Comparison of ENCODE assay signal across 8 mouse cellular contexts in the genomic region with DNA sequence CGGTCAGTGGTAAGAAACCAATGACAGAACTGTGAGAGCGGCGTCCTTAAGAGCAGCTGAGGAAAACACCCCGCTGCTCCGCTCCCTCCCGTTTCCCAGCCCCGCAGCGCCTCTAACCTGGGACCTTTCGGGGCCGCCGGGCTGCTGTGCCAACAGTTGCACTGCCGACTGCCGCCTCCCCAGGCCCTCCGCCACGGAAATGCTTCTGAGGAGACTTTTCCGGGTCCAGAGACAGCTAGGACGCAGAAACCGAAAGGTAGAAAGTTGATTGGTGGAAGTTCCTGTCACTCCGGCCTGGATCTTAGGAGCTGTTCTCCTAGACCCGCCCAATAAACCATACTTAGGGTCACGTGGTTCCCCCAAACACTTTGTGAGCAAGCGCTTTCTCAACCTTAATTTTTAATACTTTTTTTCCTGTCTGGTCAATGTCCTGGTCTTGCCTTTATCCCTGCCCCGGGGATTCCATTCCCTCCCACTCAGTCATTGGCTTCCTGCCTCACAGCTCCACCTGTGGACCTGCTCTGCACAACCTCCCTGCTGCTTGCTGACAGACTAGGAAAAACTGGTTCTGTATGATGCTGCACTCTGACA. TPM values are rescaled to one million over a fixed set of nuclear protein-coding genes. Genes with fewer than 3 reads are reported as not detected.
DNase-seq lines count a peak whose midpoint lies in the region; ATAC-seq lines count a peak whose summit lies in the region.
"Not testable (repeated sequence)": the region's sequence is repeated elsewhere in the genome, so short reads cannot be mapped to it uniquely, and the experiment has no call there.

Zfp994 (minus strand) TSS at position 195 of the 591 bp plus-strand sequence.

- under 1% methylated on average over 23 of the region's 23 CpGs for WGBS in forebrain, embryonic 14.5 days
- WGBS in neural tube, embryonic 15.5 days: under 1% methylated on average over 23 of the region's 23 CpGs

- not testable (repeated sequence) for H3K36me3 ChIP-seq in forebrain, embryonic 14.5 days (ENCODE audit: control insufficient read depth, insufficient read depth, low read length); neural tube, embryonic 15.5 days

- peak within 1 kb of the TSS; percentile 52 for H3K4me2 ChIP-seq in forebrain, embryonic 14.5 days (ENCODE audit: low read length)
- H3K4me2 ChIP-seq in neural tube, embryonic 15.5 days: peak within 1 kb of the TSS; percentile 61

- H3K4me3 ChIP-seq in forebrain, embryonic 14.5 days (ENCODE audit: low read depth, low read length): peak within 1 kb of the TSS; percentile 47
- peak within 1 kb of the TSS; percentile 68 for H3K4me3 ChIP-seq in neural tube, embryonic 15.5 days (replicated peaks)

- not testable (repeated sequence) for H3K4me1 ChIP-seq in forebrain, embryonic 14.5 days (ENCODE audit: control insufficient read depth, insufficient read depth, low read length); neural tube, embryonic 15.5 days

- H3K27me3 ChIP-seq in forebrain, embryonic 14.5 days (replicated peaks; ENCODE audit: control insufficient read depth, insufficient read depth, low read length); neural tube, embryonic 15.5 days (replicated peaks): not testable (repeated sequence)

- peak; percentile 100 for ATAC-seq in forebrain, embryonic 14.5 days
- peak; percentile 99 for ATAC-seq in neural tube, embryonic 15.5 days (ENCODE audit: low FRiP score)

- H3K9me3 ChIP-seq in forebrain, embryonic 14.5 days (replicated peaks; ENCODE audit: control insufficient read depth, low read length); neural tube, embryonic 15.5 days (replicated peaks): not testable (repeated sequence)

- peak within 1 kb of the TSS; percentile 65 for H3K9ac ChIP-seq in forebrain, embryonic 14.5 days (ENCODE audit: low read length)
- H3K9ac ChIP-seq in neural tube, embryonic 15.5 days (replicated peaks): peak within 1 kb of the TSS; percentile 69

- intact Hi-C loops in heart, postnatal 14 days (cut with DNase I): loop anchor here (5.0 to 10.0 kb wide), 2 partner anchors 92 to 199 kb away; partner anchors contain the start of gene Zfp946

- 0 out of 2 replicates have a peak within 1 kb of the TSS, but pooled peaks have one; percentile 27 for H3K27ac ChIP-seq in forebrain, embryonic 14.5 days (ENCODE audit: low read depth, low read length)
- H3K27ac ChIP-seq in neural tube, embryonic 15.5 days (replicated peaks): peak within 1 kb of the TSS; percentile 81

- DNase-seq in ES-CJ7 (ENCODE audit: low read depth, low spot score): peak; percentile 94
- DNase-seq in cerebellum, adult 11 months: peak; percentile 90
- DNase-seq in forebrain, embryonic 14.5 days (ENCODE audit: low spot score): peak; percentile 99
- peak; percentile 88 to 92 for DNase-seq in heart, postnatal 14 days
- peak; percentile 98 for DNase-seq in layer of hippocampus, adult 11-12 months (ENCODE audit: low spot score)
- DNase-seq in lung, adult 18-20 months: peak; percentile 94 to 97
- peak; percentile 91 for DNase-seq in testis, postnatal 14 days (ENCODE audit: low spot score)

RNA-seq across cellular contexts. Expression of gene Zfp994, which starts in this region (rescaled TPM):
- 3.8 and 5.5 TPM in 2 replicates for polyA plus RNA-seq in forebrain, embryonic 14.5 days (2014; fragmentation: Nextera tagmentation; extraction: Ambion mirVana)
- 1 to 10 TPM; 2.2 to 2.5 TPM for total RNA-seq in heart, postnatal 14 days (2021)
- 3.4 and 4.0 TPM in 2 replicates for polyA plus RNA-seq in neural tube, embryonic 15.5 days (2015; fragmentation: Nextera tagmentation; extraction: Ambion mirVana)

Comparison
In these comparisons a context has a peak if more than half of its experiments do, and no peak if none do; other contexts are left out.
1. Peak in every context shown above with its lines: DNase-seq, ATAC-seq, H3K4me3 ChIP-seq and H3K27ac ChIP-seq.